Mouse (Mus musculus): ENCODE measurements at regions not wholly inside any gene's neighbourhood (a gene's known extent, or its start where the extent isn't known, plus 50 kb on each side); places are given as distances from the start of the nearest gene placed in this dataset.

GRCm38 (mm10) chr8:92183331-92183730 is 174.1 kb upstream of the Irx5 start:
- H3K4me1 ChIP-seq (replicated peaks; ENCODE audit: control insufficient read depth in 2 of 2, insufficient read depth in 2 of 2, low read length in 1 of 2), result no peaks in the 10 kb centered on the region

GRCm38 (mm10) chr8:92180651-92181050 is 176.8 kb upstream of the Irx5 start:
- H3K27ac ChIP-seq, result no peak overlapping the region
- no peaks in the 10 kb centered on the region for H3K27me3 ChIP-seq (ENCODE audit: control insufficient read depth, insufficient read depth, low read length)
- H3K36me3 ChIP-seq (replicated peaks; ENCODE audit: control insufficient read depth, insufficient read depth, low read depth), result no peaks in the 10 kb centered on the region
- TF ChIP-seq EP300 (IDR thresholded peaks at IDR 0.05; ENCODE audit: low read depth) (no peak), CTCF (IDR thresholded peaks at IDR 0.05; ENCODE audit: low read depth) (no peak)
- H3K9me3 ChIP-seq (ENCODE audit: control insufficient read depth, low read length), result no peaks in the 10 kb centered on the region
- no peak overlapping the region for H3K4me2 ChIP-seq (ENCODE audit: low read depth)
- H3K9ac ChIP-seq (replicated peaks), result no peak overlapping the region
- no peak overlapping the region for H3K4me3 ChIP-seq (ENCODE audit: insufficient read depth in 1 of 2, low read depth in 2 of 2, low read length in 2 of 2)
- 68% methylated on average over 4 of the region's 4 CpGs for WGBS (ENCODE audit: insufficient replicate concordance)
- ATAC-seq (ENCODE audit: insufficient read depth), result no peak
- no peak for DNase-seq (ENCODE audit: low read depth in 3 of 3, low spot score in 3 of 3)
- no peaks in the 10 kb centered on the region for H3K4me1 ChIP-seq (replicated peaks; ENCODE audit: control insufficient read depth in 2 of 2, insufficient read depth in 2 of 2, low read length in 1 of 2)

More at GRCm38 (mm10) chr8:92183331-92183730, 174.1 kb upstream of the Irx5 start:
- WGBS (ENCODE audit: insufficient replicate concordance), result 11% methylated on average over 1 of the region's 1 CpGs
- no peak overlapping the region for H3K4me3 ChIP-seq (ENCODE audit: insufficient read depth in 1 of 2, low read depth in 2 of 2, low read length in 2 of 2)
- no peak overlapping the region for H3K4me2 ChIP-seq (ENCODE audit: low read depth)
- no peak for DNase-seq (ENCODE audit: low read depth in 3 of 3, low spot score in 3 of 3)
- H3K27ac ChIP-seq, result no peak overlapping the region
- no peak for ATAC-seq (ENCODE audit: insufficient read depth)
- no peaks in the 10 kb centered on the region for H3K27me3 ChIP-seq (ENCODE audit: control insufficient read depth, insufficient read depth, low read length)
- H3K36me3 ChIP-seq (replicated peaks; ENCODE audit: control insufficient read depth, insufficient read depth, low read depth), result no peaks in the 10 kb centered on the region
- no peak overlapping the region for H3K9ac ChIP-seq (replicated peaks)
- no peaks in the 10 kb centered on the region for H3K9me3 ChIP-seq (ENCODE audit: control insufficient read depth, low read length)
- no peak for TF ChIP-seq EP300 (IDR thresholded peaks at IDR 0.05; ENCODE audit: low read depth)
- no peak for TF ChIP-seq CTCF (IDR thresholded peaks at IDR 0.05; ENCODE audit: low read depth)

DNA sequence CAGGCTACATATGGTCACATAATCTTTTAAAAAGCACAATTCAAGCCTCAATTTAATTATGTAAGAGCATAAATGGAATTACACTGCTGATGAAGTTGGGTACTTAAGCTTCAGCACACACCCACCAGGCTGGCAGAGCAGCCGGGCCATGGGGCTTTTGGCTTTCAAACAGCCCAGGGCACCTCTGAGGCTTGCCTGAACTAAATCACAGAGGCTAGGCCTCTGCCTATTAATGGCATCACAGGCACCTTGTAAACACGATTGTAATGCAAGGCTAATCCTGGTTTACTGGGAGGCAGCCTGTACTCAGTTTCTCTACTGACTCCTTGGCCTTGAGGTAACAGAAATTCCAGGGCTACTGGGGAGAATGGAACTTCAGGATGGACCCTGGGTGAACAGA is 178.1 kb upstream of the Irx5 start:
- WGBS (ENCODE audit: insufficient replicate concordance), result 47% methylated on average over 2 of the region's 2 CpGs
- H3K4me2 ChIP-seq (ENCODE audit: low read depth), result no peak overlapping the region
- ATAC-seq (ENCODE audit: insufficient read depth) (no peak), DNase-seq (ENCODE audit: low read depth in 3 of 3, low spot score in 3 of 3) (no peak)
- no peak for TF ChIP-seq EP300 (IDR thresholded peaks at IDR 0.05; ENCODE audit: low read depth)
- TF ChIP-seq CTCF (IDR thresholded peaks at IDR 0.05; ENCODE audit: low read depth), result no peak
- no peaks in the 10 kb centered on the region for H3K9me3 ChIP-seq (ENCODE audit: control insufficient read depth, low read length)
- H3K27ac ChIP-seq, result no peak overlapping the region
- H3K9ac ChIP-seq (replicated peaks), result no peak overlapping the region
- no peak overlapping the region for H3K4me3 ChIP-seq (ENCODE audit: insufficient read depth in 1 of 2, low read depth in 2 of 2, low read length in 2 of 2)
- no peaks in the 10 kb centered on the region for H3K27me3 ChIP-seq (ENCODE audit: control insufficient read depth, insufficient read depth, low read length)
- no peaks in the 10 kb centered on the region for H3K4me1 ChIP-seq (replicated peaks; ENCODE audit: control insufficient read depth in 2 of 2, insufficient read depth in 2 of 2, low read length in 1 of 2)
- no peaks in the 10 kb centered on the region for H3K36me3 ChIP-seq (replicated peaks; ENCODE audit: control insufficient read depth, insufficient read depth, low read depth)

DNA sequence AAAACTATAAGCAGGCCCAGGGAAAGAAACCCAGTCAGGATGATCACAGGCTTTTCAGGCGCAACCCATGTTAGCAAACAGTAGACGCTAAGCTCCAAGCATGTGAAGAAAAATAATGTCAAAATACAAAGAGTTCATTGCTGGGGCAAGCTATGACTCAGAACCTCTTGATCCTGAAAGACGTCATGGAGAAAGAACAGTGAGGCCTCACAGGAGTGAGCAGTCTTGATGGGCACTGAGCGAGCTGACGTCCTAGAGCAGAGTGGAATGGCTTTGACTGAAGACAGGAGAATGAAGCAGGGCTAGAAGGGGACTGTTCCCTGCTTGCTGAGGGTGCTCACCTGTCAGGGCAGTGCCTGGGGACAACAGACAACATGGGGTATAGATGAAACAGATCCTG is 181.3 kb upstream of the Irx5 start:
- H3K4me2 ChIP-seq (ENCODE audit: low read depth), result no peak overlapping the region
- WGBS (ENCODE audit: insufficient replicate concordance), result 73% methylated on average over 5 of the region's 5 CpGs
- TF ChIP-seq EP300 (IDR thresholded peaks at IDR 0.05; ENCODE audit: low read depth), result no peak
- no peak for TF ChIP-seq CTCF (IDR thresholded peaks at IDR 0.05; ENCODE audit: low read depth)
- DNase-seq (ENCODE audit: low read depth in 3 of 3, low spot score in 3 of 3) (no peak), ATAC-seq (ENCODE audit: insufficient read depth) (no peak)
- H3K4me3 ChIP-seq (ENCODE audit: insufficient read depth in 1 of 2, low read depth in 2 of 2, low read length in 2 of 2), result no peak overlapping the region
- H3K27ac ChIP-seq, result no peak overlapping the region
- H3K27me3 ChIP-seq (ENCODE audit: control insufficient read depth, insufficient read depth, low read length), result no peaks in the 10 kb centered on the region
- H3K4me1 ChIP-seq (replicated peaks; ENCODE audit: control insufficient read depth in 2 of 2, insufficient read depth in 2 of 2, low read length in 1 of 2), result no peaks in the 10 kb centered on the region
- H3K9me3 ChIP-seq (ENCODE audit: control insufficient read depth, low read length), result no peaks in the 10 kb centered on the region
- H3K36me3 ChIP-seq (replicated peaks; ENCODE audit: control insufficient read depth, insufficient read depth, low read depth), result no peaks in the 10 kb centered on the region
- H3K9ac ChIP-seq (replicated peaks), result no peak overlapping the region

DNA sequence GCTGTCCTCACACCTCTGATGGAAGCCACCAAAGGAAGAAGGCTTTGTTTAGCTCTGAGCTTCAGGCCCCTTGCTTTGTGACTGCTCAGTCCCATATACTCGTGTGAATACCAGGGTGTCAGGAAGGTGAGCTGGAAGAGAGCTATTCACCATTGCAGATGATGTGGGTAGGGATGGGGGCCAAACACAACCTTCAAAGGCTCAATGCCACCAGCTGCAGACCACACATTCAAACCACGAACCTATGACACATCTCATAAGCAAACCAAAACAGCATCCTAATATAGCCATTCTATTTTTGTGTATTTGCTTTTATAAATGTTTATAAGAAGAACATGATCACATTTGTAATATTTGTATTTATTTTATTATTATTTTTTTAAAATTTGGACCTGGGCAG is 183.3 kb upstream of the Irx5 start:
- Histone ChIP-seq H3K27ac (no peak overlapping the region), H3K4me1 (replicated peaks; ENCODE audit: control insufficient read depth in 2 of 2, insufficient read depth in 2 of 2, low read length in 1 of 2) (no peaks in the 10 kb centered on the region), H3K4me2 (ENCODE audit: low read depth) (no peak overlapping the region), H3K9ac (replicated peaks) (no peak overlapping the region), H3K36me3 (replicated peaks; ENCODE audit: control insufficient read depth, insufficient read depth, low read depth) (no peaks in the 10 kb centered on the region), H3K27me3 (ENCODE audit: control insufficient read depth, insufficient read depth, low read length) (no peaks in the 10 kb centered on the region), H3K9me3 (ENCODE audit: control insufficient read depth, low read length) (no peaks in the 10 kb centered on the region), H3K4me3 (ENCODE audit: insufficient read depth in 1 of 2, low read depth in 2 of 2, low read length in 2 of 2) (no peak overlapping the region)
- TF ChIP-seq EP300 (IDR thresholded peaks at IDR 0.05; ENCODE audit: low read depth) (no peak), CTCF (IDR thresholded peaks at IDR 0.05; ENCODE audit: low read depth) (no peak)
- ATAC-seq (ENCODE audit: insufficient read depth), result no peak
- 40% methylated on average over 2 of the region's 2 CpGs for WGBS (ENCODE audit: insufficient replicate concordance)
- DNase-seq (ENCODE audit: low read depth in 3 of 3, low spot score in 3 of 3), result no peak
